Mouse (Mus musculus) brown adipose tissue, adult 24 weeks (tissue): ENCODE measurements around the gene Ubap1. TPM values are rescaled to one million over a fixed set of nuclear protein-coding genes. Genes with fewer than 3 reads are reported as not detected.

Experiments
- polyA plus RNA-seq: library from polyadenylated mRNA; stranded (reverse); fragments of >200 nt; gene quantifications from 2 replicates; pipeline ENCODE4 v1.2.4, GENCODE M21; 2012; ENCODE audit not compliant: missing spikeins, insufficient read depth, insufficient read length

Gene Ubap1
- polyA plus RNA-seq, 1 experiment, result 52.4 TPM

Other genes starting within 250 kb of the Ubap1 start
- gene Nol6, start 224.5 kb upstream of the Ubap1 start, polyA plus RNA-seq, result 13.0 and 15.3 TPM in 2 replicates
- gene Ube2r2, start 213.3 kb upstream of the Ubap1 start, polyA plus RNA-seq, result 71.7 and 124 TPM in 2 replicates
- 18.6 and 19.3 TPM in 2 replicates for gene Ubap2, start 73.9 kb upstream of the Ubap1 start, polyA plus RNA-seq
- 15.5 and 18.8 TPM in 2 replicates for gene Dcaf12, start 34.1 kb upstream of the Ubap1 start, polyA plus RNA-seq
- gene Kif24, start 115.9 kb downstream of the Ubap1 start, polyA plus RNA-seq, result 0.55 TPM in 1 of 2 replicates, not detected in the other
- gene Nudt2, start 116.2 kb downstream of the Ubap1 start, polyA plus RNA-seq, result 60.1 and 71.7 TPM in 2 replicates
- 8.7 and 13.8 TPM in 2 replicates for gene AI464131, start 154.1 kb downstream of the Ubap1 start, polyA plus RNA-seq
- gene 1110017D15Rik, start 168.3 kb downstream of the Ubap1 start, polyA plus RNA-seq, result not detected in 2 replicates
- 6.8 and 7.8 TPM in 2 replicates for gene Fam219a, start 220.5 kb downstream of the Ubap1 start, polyA plus RNA-seq
- not detected in 2 replicates for gene Dnaic1, start 220.8 kb downstream of the Ubap1 start, polyA plus RNA-seq